Mouse (Mus musculus) T-helper 17 cell (primary cell): Measurements from ENCODE around the gene Adgrv1.

Experiments
- in situ Hi-C, 2 experiments: fragments of 300-600 bp; cut with MboI, MseI; formaldehyde crosslinking; loops; 1 replicate in 1 of 2; 2 replicates in 1 of 2; pipeline ENCODE4 v1.15.1; 2025; ENCODE audit warnings: high pct_unique_total_duplicates in 2 of 2

The Adgrv1 gene

DNA sequence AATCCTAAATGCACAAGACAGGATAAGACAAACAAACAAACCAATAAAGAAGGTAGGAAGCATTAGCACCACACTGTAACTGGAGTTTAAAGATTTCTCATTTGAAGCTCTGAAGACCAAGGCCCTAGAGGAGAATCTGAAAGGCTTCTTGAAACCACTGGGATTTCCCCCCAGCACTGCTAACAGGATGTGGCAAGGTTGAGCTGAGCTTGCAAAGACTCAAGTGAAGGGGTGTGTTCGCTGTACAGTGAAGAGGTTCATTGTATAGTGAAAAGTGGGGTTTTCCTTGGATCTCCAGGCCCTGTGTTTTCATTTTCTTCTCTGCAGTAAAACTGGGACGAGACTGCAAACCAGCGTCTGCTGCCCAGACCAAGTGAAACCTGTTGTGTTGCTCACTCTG is 456.9 kb downstream of the Adgrv1 start:
- in situ Hi-C loops, result loop anchor here in 1 of 2 experiments (25.0 kb wide), 1 partner anchor 289 kb away; the partner anchor contains the start of gene Arrdc3

DNA sequence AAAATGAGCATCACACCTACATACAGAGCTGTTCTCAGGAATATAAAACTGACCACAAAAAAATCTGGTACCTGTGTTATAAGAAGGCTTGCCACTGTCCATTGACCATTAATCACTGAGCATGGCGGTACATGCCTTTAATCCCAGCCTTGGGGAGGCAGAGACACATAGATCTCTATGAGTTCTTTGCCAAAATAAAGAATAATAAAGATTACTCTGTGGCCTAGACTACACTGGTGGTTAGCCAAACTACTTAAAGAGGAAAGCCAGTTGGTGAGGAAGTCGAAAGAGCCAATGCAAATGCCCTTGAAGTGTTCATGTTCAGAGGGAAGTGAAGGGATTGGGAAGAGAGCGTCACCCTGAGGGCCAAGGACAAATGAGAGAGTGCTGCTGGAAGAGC is 461.8 kb downstream of the Adgrv1 start:
- in situ Hi-C loops, result loop anchor here in 1 of 2 experiments (5.0 kb wide), 1 partner anchor 59 kb away; no protein-coding TSS in a partner anchor

DNA sequence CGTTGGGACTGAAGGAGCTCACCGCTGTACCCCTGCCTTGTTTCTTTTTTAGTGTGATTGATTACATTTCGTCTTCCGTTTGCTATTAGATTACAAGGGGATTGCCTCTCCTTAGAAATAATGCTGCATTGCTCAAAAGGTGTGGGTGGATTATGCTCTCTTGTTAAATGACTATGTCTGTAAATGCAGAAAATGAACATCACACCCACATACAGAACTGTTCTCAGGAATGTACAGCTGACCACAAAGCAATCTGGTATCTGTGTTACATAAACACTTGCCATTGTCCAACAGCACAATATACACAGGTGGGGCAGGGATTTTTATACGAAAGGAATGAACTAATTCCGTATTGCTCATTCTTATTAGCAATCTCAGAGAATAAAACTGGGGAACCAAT is 465.5 kb downstream of the Adgrv1 start:
- in situ Hi-C loops, result loop anchor here in 1 of 2 experiments (10.0 kb wide), 1 partner anchor 193 kb away; no protein-coding TSS in a partner anchor

DNA sequence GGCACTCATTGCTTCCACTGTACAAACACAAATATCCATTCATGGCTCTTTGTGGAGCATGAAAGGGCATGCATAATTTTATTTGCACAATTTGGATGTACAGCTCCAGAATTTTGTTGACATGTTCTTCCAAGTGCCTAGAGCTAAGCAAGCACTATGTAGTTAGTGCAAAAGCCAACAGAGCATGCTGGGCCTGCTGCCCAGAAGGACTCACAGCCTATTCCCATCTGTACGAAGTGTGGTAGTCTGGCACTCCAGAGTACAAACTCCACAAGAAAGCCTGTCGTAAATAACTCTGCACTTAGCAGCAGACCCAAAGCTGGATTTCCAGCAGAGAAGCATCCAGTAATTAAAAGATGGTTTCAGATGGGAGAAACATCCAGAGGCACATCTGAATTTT is 473.1 kb downstream of the Adgrv1 start:
- in situ Hi-C loops, result loop anchor here in 1 of 2 experiments (10.0 kb wide), 1 partner anchor 185 kb away; no protein-coding TSS in a partner anchor

DNA sequence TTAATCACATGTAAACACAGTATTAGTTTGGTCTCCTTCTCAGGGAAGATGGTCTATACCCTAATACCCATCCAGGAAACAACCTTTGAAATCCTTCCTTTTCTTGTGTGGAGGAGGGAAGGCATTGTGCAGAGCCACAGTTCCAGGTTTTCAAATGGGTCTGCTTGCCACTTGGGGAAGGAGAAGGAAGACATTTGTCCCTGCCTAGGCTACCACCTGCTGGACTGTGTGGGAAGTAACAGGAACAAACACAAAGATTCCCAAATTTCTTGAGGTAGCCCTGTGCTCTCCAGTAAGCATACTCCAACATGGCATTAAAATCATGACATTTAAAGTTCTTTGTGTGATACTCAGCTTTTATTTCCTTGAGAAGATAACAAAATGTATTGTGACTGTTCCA is 477.6 kb downstream of the Adgrv1 start:
- in situ Hi-C loops, result no loop called here

DNA sequence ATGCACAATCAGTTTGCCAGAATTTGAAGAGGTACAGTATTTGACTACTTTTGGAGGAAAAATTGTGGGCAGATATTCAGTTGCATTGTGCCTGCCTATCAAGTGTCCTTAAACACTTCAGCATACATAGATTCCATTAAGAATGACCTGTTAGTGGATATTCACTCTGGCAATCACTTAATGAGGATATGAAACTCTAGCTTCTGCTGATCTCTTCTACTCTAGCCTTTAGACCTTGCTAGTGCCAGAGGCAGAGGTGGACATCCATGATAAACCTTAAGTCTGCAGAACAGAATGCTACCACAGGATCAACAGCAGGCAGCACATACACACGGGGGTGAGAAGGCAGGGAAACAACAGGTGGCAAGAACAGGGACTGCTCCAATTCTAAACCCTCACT is 488.5 kb downstream of the Adgrv1 start:
- in situ Hi-C loops, result no loop called here

DNA sequence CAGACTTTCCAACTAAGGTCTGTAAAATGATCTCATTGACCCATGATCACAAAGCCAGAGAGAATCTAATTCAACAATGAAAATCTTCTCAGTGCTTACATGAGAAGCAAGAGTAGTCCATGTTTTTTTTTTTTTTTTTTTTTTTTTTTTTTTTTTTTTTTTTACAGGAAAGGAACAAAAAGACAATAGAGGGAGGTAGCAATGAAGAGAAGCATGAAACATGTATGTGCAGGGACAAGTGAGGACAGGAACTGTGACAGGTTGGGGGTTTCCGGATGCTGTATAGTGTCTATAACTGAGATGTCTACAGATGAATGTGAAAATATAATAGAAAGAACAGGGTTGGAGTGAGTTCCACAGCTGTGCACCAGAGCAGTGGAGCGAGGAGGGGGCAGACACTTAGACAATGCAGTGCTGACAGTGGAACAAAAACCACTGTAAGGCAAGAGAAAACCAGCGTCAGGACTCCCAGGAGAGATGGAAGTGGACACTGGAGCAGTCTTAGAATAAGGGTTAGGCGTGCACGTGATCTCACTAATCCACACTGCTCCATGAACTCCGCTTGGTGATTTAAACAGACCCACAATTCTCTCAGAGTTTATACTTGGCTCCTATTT is 490.6 kb downstream of the Adgrv1 start:
- in situ Hi-C loops, result no loop called here

DNA sequence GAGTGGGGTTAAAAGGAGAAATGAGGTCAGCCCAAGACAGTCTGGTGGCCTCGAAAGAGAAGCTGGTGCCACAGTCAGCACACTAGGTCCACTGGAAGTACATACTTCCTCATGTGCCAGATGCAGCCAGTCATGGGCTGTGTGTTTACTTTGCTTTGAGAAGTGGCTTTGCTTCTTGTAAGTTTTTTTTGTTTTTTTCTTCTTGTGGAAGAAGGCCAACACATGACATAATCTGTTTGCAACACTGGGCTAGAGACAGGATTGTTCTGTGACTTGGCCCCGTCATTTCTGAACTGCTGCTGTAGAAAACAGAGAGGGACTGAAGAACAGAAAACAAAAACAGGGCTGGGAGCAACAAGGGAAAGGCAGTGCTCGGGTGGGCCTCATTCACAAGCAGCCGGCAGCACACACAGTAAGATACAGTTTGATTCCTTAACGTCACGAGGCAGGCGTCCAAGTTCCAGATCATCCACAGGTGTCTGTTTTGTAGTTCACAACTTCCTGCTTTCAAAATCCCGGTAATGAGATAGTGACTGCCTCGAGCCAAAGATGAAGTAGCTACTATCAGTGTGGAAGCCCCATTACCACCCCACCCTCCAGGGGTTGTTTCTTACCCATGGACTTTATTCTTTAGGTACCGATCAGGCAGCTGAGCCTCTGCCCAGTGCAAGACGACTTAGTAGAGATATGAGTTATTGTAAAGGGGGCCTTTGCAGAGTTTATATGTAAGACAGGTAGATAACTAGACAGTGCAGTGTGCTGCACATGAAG is 496.1 kb downstream of the Adgrv1 start:
- in situ Hi-C loops, result no loop called here

DNA sequence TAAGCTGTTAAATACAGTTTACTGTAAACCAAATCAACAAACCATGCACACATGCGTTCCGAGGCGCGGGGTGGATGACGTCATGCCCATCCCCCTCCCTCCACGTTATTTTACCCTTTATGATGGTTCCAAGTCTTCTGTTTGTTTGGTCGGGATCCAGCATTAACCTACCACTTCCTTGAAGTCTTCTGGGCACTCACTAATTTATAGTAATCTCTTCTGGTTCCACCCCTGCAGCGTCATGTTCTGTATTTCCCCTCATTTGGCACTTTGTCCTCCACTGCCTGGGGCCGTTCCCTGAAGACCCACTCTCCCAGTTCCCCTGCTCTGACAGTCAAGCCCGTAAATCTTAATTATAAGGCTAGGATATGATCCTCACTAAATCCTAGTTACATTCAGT is 497.0 kb downstream of the Adgrv1 start:
- in situ Hi-C loops, result no loop called here

DNA sequence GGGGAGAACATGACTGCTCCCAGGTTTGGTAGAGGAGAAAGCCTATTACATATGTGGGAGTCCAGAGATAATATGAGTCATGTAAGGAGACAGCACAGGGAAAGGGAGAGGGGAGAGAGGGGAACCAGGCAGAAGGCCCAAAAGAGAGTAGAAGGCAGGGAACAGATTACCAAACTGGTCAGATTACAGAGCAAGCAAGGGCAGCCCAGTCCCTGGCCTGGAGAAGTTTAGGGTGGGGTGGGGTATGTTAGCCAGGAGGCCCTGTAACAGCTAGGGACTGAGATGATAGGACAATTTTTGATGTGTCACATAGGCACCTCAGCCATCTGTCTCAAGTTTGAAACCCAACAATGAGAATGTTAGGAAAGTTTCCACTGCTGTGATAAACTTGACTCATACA is 498.5 kb downstream of the Adgrv1 start:
- in situ Hi-C loops, result no loop called here

DNA sequence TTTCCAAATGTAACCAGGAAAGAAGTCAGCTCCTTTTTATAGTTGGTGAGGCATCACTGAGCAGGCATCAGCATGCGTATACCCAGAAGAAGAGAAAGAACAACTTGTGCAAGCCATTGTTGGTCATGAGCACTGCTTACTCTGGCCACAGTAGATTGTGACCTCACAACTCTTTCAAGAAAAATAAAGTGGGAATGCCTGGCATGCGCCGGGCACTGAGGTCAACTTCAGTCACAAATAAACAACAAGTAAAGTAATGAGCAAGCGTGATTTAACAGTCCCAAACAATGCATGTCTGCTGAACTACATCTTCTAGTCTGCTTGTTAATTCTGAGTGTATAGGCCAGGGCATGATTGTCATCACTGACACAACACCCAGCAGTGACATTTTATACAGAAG is 499.6 kb downstream of the Adgrv1 start:
- in situ Hi-C loops, result no loop called here

DNA sequence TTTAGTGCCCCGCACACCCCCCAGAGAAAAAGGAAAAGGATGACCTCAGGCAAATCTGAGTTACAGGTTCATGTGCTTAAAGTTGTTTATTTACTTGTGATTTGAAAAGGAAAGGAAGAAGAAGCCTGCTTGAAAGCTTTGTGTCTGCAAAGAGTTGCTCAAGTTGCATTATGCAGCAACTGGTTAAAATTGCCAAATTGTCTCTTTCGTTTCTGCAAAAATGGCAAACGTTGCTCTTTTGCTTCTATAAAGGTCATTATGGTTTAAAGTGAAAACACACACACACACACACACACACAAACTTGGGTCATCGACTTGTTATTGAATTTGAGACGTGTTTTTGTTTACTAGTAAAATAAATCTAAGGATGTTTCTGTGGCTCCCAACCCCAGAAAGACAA is 500.3 kb downstream of the Adgrv1 start:
- in situ Hi-C loops, result no loop called here

DNA sequence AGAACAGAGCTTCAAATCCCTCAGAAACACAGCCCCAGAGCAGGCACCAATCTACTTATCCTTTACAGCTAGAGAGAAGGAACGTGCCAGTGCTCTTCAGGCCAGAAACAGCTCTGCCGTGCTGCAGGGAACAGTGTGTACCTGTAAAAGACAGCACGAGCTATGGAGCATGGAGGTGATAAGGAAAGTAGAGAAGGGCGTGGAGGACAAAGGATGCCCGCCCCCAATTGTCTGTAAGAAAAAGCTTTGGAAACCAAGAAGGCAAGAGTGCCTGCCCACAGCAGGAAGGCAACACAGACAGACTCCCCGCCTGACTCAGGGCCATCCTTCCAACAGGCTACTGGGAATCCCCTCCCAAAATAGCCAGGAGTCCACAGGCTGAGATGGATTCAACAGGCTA is 501.1 kb downstream of the Adgrv1 start:
- in situ Hi-C loops, result no loop called here

DNA sequence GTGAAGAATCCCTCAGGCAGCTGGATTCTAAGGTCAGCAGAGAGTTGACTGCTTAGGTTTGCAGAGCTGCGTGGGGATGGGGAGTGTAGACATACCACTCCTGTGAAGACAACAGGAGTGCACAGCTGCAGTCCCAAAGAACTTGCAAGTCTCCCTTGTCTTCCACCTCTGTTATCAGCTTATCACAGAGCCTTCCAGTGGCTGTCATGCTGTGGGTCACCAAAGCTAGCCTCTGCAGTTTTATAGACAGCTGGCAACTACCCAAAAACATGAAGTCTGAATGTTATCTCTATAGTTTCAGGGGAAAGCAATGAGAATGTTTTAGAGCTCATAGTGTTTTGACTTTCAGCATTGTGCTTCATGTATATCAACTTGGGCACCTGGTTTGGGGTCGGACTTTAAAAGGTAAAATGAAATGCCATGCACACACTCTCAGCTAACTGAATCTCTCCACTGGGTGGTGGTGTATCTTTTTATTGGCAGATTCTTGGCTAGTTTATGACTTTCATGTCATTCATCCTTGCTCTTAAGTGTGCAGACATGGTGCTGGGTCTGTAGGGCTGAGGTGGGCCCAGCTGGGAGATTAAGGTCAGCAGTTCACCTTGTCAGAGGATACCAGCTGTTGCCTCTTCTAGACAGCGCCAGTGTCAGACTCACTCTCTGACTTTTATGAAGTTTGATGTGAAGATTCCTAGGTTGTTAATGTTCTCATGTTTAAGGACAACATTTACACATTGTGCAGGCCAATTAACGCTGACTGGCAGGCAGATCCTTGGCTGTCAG is 502.0 kb downstream of the Adgrv1 start:
- in situ Hi-C loops, result no loop called here

DNA sequence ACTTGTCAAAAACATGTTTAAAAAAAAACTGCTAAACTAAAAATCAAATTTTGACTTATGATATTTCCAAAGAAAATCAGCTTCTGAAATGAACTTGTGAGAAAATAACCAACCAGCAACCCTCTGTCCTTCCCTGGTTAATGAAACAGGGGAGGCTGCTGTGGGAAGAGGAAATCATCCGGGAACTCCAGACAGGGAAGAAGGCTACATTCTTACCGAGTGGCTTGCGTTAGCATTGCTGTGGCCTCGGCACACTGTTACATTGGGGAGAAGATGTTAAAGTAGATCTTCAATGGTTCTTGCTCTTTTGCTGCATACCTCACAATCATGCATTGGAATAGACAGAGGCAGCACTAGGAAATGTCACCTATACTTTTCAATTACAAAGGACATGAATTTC is 507.1 kb downstream of the Adgrv1 start:
- in situ Hi-C loops, result no loop called here

DNA sequence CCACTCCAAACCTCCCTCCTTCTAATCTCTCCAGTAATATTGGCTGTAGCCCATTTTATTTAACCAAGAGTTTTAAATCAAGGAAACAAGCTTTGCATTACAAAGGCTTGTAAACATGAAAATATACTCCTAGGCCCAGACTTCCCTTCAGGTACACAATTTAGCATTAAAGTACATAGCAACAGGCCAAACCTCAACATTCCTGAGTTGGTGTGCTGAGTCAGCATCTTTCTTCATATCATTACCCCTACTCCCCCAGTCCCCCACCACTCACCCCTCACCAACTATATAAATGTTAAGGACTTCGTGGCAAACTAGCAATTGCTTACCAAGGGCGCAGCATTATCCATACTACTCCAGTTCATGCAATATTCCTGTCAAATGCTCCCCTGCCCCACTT is 510.7 kb downstream of the Adgrv1 start:
- in situ Hi-C loops, result no loop called here

DNA sequence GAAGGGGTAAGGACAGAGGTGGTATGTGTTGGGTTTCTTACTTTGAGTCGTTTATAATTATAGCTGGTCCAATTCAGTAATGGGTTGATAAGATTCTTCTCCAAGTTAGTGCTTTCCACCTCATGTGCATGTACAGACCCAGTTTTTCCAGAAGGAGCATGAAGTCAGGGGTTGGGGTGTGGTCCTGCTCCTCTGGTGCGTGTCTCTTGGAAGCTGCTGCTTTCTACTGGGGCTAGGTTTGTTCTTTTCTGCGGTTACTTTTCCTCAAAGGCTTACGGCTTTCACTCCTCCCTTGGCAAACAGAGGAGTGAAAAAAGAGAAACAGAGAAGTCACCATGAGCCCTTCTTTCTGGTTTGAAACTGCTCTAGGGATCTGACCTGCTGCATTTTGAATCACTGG is 522.5 kb downstream of the Adgrv1 start:
- in situ Hi-C loops, result loop anchor here in 1 of 2 experiments (5.0 kb wide), 1 partner anchor 62 kb away; no protein-coding TSS in a partner anchor

DNA sequence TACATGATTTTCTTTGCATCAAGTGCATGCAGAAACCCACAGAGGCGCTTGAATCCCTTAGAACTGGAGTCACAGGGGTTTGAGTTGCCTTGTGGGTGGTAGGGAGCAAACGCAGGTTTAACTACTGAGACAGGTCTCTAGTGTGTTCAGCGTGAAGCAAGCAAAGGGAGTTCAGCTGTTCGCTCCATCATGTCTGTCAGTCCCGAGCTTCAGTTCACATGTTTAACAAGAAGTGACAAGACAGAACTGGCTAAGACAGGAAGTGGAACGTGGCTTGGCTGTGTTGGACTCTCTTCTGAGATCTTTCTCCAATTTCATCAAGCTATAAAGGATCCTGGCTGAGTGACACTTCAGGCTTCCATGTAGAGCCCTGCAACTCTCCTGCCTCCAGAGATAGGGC is 523.3 kb downstream of the Adgrv1 start:
- in situ Hi-C loops, result loop anchor here in 1 of 2 experiments (5.0 kb wide), 1 partner anchor 63 kb away; no protein-coding TSS in a partner anchor

DNA sequence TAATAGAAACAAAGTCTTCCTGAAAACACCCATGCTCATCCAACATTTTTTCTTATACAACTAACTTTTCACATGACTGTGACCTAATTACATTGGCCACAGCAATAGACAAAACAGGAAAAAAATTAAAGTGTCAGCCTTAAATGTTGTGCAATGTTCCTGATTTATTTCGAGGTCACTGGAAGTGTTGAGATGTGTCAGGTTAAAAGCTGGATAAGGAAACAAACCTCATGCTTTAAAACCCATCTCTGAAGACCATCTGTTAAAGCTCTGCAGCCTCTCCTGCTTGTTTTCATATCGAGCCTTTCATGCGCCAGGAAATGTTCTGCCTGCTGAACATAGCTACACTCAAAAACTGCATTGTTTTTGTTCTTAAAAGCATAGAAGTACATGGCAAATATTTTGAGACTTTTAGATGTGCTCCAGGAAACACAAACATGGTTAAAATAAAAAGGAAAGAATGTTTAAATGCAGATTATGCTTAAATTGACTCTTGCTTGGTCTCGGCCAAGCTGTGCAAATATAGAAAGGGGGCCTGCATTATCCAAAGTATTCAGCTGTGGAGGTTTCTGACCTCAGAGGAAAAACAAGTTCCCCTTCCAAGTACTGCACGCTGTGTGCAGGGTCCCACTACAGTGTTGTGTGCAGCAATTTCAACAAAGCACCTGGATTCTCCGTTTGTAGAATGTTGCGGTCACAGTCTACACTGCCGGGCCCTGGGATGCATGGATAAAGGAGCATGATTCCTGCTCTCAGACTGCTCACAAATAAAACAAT is 524.2 kb downstream of the Adgrv1 start:
- in situ Hi-C loops, result no loop called here

DNA sequence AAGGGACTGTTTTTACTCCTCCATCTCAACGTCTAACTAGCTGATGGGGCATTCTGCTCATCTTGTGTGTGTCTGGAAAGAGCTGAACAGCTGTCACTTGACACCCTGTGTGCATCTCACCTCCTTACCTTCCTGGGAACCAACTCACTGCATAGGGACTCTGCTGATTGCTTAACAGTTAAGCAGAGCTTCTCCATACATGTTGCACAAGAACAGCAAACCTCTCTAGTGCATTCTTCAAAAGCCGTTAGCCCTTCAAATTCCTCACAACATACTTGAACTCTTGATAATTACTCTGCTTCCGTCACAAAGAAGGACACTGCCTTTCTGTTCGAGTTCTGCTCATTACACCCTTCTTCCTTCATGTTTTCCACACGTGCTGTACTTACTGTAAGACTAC is 525.5 kb downstream of the Adgrv1 start:
- in situ Hi-C loops, result no loop called here

DNA sequence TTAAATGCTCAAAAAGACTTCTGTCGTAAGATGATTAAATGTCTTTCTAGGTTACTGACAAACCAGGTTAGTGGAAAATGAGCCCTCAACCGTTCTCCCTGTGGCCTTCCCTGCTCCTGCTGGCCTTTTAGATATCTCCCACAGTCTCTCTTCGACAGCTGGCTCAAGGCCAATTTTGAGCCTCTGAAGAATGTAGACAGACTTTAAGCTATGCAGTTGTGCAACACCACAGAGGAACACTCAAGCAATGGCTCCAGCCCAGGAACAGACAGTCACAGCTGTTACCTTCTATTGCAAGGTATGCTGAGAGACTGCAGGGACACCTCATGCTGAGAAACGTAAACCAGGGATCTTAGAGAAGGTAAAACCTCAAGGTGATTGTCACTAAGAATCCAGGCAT is 529.2 kb downstream of the Adgrv1 start:
- in situ Hi-C loops, result no loop called here
